Mouse (Mus musculus) embryonic facial prominence, embryonic 11.5 days (tissue): ENCODE results near the gene Ccdc42. TPM values are rescaled to one million over a fixed set of nuclear protein-coding genes. Genes with fewer than 3 reads are reported as not detected.

Experiments used
- ATAC-seq: fragments of 200-750 bp; cut with Nextera tagmentation; replicated peaks from 2 replicates; pipeline ENCODE4 v1.8.0; 2017; ENCODE audit warnings: low read depth; ENCODE audit not compliant: insufficient number of reproducible peaks, low FRiP score, low TSS enrichment
- DNase-seq: peaks from one replicate; pipeline ENCODE4 v3.0.0-alpha.2; 2015; ENCODE audit warnings: low spot score
- H3K27ac ChIP-seq: fragments of 300-500 bp; sonication (generic); replicated peaks from 2 replicates; pipeline ENCODE4 v1.5.1; 2014; ENCODE audit warnings: mild to moderate bottlenecking, low read depth, low read length, control low read depth
- H3K27me3 ChIP-seq: fragments of 300-500 bp; sonication (generic); 2 replicates; pipeline ENCODE4 v1.6.1; 2014; ENCODE audit warnings: mild to moderate bottlenecking, low read length, moderate library complexity, mixed read lengths; ENCODE audit not compliant: control insufficient read depth, insufficient read depth
- H3K36me3 ChIP-seq: fragments of 300-500 bp; sonication (generic); replicated peaks from 2 replicates; pipeline ENCODE4 v1.6.1; 2014; ENCODE audit warnings: low read depth, mild to moderate bottlenecking, low read length, moderate library complexity, mixed read lengths; ENCODE audit not compliant: control insufficient read depth, insufficient read depth
- H3K4me1 ChIP-seq: fragments of 300-500 bp; sonication (generic); 2 replicates; pipeline ENCODE4 v1.6.1; 2014; ENCODE audit warnings: low read length, mixed read lengths; ENCODE audit not compliant: control insufficient read depth, insufficient read depth
- H3K4me2 ChIP-seq: fragments of 300-500 bp; sonication (generic); 2 replicates; pipeline ENCODE4 v1.6.1; 2014; ENCODE audit warnings: low read depth, mild to moderate bottlenecking, control low read depth, low read length, moderate library complexity
- H3K4me3 ChIP-seq: fragments of 300-500 bp; sonication (generic); 2 replicates; pipeline ENCODE4 v1.5.1; 2014; ENCODE audit warnings: low read depth, low read length, control low read depth
- H3K9ac ChIP-seq: fragments of 300-500 bp; sonication (generic); replicated peaks from 2 replicates; pipeline ENCODE4 v1.6.1; 2014; ENCODE audit warnings: mild to moderate bottlenecking, control low read depth, low read length
- H3K9me3 ChIP-seq: fragments of 300-500 bp; sonication (generic); replicated peaks from 2 replicates; pipeline ENCODE4 v1.6.1; 2016; ENCODE audit warnings: mild to moderate bottlenecking, low read length, inconsistent platforms, mixed read lengths; ENCODE audit not compliant: control insufficient read depth
- WGBS: fragments of 180-500 bp; shearing (Covaris S2); extraction: QIAGEN DNeasy Blood & Tissue Kit; methylation state at CpG from one replicate; pipeline ENCODE4 v1.1.7; 2014; 5-methylcytosine and 5-hydroxymethylcytosine counted together
- polyA plus RNA-seq: library from polyadenylated mRNA; unstranded; fragments of >200 nt; fragmentation: Nextera tagmentation; extraction: Ambion mirVana; gene quantifications from 2 replicates; pipeline ENCODE4 v1.2.1, GENCODE M21; 2014

Gene Ccdc42
- polyA plus RNA-seq, 1 experiment from 2014 or later: 0.20 TPM

DNA sequence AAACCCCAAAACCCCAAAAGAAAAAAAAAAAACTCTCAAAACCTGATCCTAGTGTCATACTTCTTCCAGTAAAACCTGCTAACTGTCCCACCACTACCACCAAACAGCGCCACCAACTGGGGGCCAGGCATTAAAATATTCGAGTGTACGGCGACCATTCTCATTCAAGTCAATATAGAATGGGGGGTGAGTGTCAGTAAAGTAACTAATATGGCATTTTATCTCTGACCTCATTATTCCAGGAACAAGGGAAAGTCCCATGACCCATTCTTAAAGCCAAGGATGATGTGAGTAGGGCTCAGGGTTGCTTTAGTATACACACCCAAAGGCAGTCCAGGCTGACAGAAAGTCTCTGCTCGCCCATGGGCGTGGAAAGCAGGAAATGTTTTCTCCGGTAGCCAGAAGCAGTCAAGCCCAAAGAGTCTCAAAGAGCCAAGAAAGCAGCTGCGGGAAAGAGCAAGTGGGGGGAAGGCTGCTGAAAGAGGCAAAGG is 32.8 kb upstream of the Ccdc42 start:
- DNase-seq (peak; percentile 25), ATAC-seq (no peak)
- 41% methylated on average over 8 of the region's 8 CpGs for WGBS
- no peak overlapping the region for H3K4me2 ChIP-seq
- H3K9ac ChIP-seq: no peak overlapping the region
- no peaks in the 10 kb centered on the region for H3K36me3 ChIP-seq
- no peaks in the 10 kb centered on the region; the same call in 1 of the 2 replicates for H3K4me1 ChIP-seq
- peaks cover 7% of the 10 kb centered on the region; the same call in 1 of the 2 replicates for H3K27me3 ChIP-seq
- H3K4me3 ChIP-seq: no peak overlapping the region
- no peak overlapping the region for H3K27ac ChIP-seq
- no peaks in the 10 kb centered on the region for H3K9me3 ChIP-seq

GRCm38 (mm10) chr11:68555918-68556584 is 30.8 kb upstream of the Ccdc42 start, which contains the start of gene Mfsd6l:
TSS of gene Mfsd6l (plus strand) at chr11:68556186.
- H3K27me3 ChIP-seq: peaks cover 7% of the 10 kb centered on the region; the same call in 1 of the 2 replicates
- DNase-seq: peak; percentile 24
- no peaks in the 10 kb centered on the region; the same call in 1 of the 2 replicates for H3K4me1 ChIP-seq
- H3K4me3 ChIP-seq: peak within 1 kb of the TSS; percentile 8; the same call in 1 of the 2 replicates
- WGBS: 9% methylated on average over 37 of the region's 37 CpGs
- peak within 1 kb of the TSS; percentile 32 for H3K4me2 ChIP-seq
- ATAC-seq: no peak
- H3K9ac ChIP-seq: no peak within 1 kb of the TSS
- no peaks in the 10 kb centered on the region for H3K36me3 ChIP-seq
- H3K27ac ChIP-seq: no peak within 1 kb of the TSS
- H3K9me3 ChIP-seq: no peaks in the 10 kb centered on the region

DNA sequence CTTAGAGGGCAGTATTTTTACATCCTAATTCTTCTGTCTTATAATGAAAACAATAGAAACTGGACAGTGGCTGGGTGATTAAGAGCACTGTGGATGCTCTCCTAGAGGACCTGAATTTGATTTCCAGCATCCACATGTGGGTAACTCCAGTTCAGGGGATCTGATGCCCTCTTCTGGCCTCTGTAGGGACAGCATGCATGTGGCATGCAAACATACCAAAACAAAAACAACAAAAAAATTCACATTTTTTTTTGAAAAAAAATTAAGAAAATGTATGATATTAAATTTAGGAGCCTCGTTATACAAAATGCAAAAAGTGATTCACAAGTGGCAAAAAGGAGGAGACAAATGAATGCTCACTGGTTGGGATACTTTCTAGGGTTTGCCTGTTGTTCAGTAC is 27.3 kb upstream of the Ccdc42 start:
- Histone ChIP-seq H3K9ac (no peak overlapping the region), H3K36me3 (no peaks in the 10 kb centered on the region), H3K9me3 (no peaks in the 10 kb centered on the region), H3K4me3 (no peak overlapping the region), H3K27me3 (peaks cover 7% of the 10 kb centered on the region; the same call in 1 of the 2 replicates), H3K4me1 (no peaks in the 10 kb centered on the region; the same call in 1 of the 2 replicates), H3K27ac (no peak overlapping the region), H3K4me2 (no peak overlapping the region)
- DNase-seq: no peak
- WGBS: 46% methylated on average over 1 of the region's 1 CpGs
- ATAC-seq: no peak

DNA sequence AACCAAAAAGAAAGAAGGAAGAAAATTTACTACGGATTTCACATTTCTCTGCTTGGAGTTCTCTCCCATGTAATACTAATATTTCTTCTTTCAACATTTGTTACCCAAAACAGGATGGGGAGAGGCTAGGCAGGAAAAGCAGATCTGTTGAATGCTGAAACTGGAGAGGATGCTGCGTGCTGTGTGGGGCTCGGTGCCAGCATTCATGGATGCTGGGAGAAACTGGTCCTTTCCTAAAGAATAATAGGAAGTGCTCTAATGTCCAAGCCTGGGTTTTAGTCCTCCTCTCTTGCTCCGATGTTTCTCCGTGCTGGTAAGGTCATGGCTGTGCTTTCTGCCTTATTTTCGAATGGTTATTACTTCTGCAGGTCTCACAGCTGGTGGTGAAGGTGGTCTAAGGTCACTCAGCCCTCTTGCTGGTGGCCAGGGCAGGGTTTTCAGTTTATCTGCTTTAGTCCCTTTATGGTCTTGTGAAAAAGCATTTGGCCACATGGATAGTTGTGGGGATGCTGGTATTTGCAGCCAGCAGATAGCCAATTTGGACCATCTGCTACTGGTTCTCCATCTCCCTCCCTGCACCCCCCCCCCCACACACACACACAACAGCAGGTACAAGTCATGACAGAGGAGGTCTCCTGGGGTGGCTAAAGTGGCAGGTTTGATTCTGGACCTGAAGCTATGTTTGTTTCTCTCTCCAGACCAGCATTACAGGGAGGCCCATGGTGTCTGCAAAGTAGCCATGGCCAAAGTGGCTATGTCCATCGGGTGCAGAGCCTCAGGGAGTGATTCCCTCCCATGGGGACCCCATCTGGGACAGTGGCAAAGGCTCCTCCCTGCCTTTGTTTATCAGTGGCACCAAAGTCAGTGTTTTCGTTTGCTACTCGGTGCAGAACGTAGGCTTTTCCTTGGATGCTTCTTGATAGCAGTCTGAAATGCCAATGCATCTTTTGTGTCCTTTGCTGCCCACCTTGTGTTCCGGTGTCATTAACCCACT is 24.6 kb upstream of the Ccdc42 start:
- H3K27ac ChIP-seq: no peak overlapping the region
- no peak overlapping the region for H3K4me3 ChIP-seq
- ATAC-seq: no peak
- WGBS: 80% methylated on average over 11 of the region's 11 CpGs
- H3K4me2 ChIP-seq: no peak overlapping the region
- DNase-seq: no peak
- no peaks in the 10 kb centered on the region for H3K36me3 ChIP-seq
- no peaks in the 10 kb centered on the region for H3K4me1 ChIP-seq
- no peaks in the 10 kb centered on the region for H3K27me3 ChIP-seq
- H3K9me3 ChIP-seq: no peaks in the 10 kb centered on the region
- no peak overlapping the region; the same call in 1 of the 2 replicates for H3K9ac ChIP-seq

DNA sequence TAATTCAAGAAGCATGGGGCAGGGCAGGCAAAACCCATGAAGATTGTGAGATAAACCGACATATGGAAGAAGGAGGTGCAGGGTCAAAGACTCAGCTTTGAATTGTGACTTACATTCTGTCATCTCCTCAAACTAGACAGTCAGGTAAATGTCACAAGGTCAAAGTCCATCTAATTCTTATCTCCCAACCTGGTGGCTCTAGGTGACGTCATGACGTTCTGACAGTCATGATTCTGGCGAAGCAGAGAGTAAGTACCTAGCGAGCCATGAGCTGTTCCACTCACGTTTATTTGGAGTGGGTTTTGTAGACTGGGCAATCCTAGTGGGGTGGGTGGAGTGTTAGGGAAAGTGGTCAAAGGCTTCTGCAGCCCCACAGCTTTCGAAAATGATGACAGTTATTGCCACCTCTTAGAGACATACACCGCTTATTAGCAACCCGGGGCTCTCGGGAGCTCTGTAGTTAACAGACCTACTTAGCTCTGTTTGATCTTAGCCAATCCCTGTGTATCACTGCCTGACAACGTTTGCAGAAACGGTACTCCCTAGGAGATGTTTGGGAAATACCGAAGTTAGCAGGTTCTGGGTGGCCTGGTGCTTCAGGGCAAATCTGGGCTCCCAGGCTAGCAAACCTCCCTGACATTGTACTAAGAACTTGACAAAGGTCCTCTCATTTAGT is 22.3 kb upstream of the Ccdc42 start:
- Histone ChIP-seq H3K4me2 (no peak overlapping the region), H3K36me3 (no peaks in the 10 kb centered on the region), H3K4me3 (no peak overlapping the region), H3K27ac (no peak overlapping the region), H3K4me1 (no peaks in the 10 kb centered on the region), H3K9me3 (no peaks in the 10 kb centered on the region), H3K9ac (no peak overlapping the region), H3K27me3 (no peaks in the 10 kb centered on the region)
- WGBS: 78% methylated on average over 13 of the region's 13 CpGs
- DNase-seq: no peak
- ATAC-seq: no peak

DNA sequence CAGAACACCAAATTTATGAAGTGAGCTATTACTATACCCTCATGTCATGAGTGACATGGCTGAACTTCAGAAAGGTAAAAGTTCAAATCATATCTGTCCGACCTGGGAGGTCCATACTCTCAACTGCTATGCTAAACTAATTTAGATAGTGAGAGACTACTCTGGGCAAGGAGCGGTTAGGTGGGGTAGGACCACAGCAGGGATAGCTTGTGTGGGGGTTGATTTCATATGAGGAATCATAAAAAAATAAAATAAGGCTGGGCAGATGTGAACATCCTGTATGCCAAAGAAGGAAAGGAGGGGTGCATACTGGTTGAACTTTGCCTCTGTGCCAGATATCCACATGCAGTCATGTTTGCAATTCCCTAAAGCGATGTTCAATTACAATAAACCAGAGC is 21.8 kb upstream of the Ccdc42 start:
- no peaks in the 10 kb centered on the region for H3K36me3 ChIP-seq
- H3K4me2 ChIP-seq: no peak overlapping the region
- no peaks in the 10 kb centered on the region for H3K4me1 ChIP-seq
- H3K4me3 ChIP-seq: no peak overlapping the region
- H3K9me3 ChIP-seq: no peaks in the 10 kb centered on the region
- DNase-seq (no peak), ATAC-seq (no peak)
- no peaks in the 10 kb centered on the region for H3K27me3 ChIP-seq
- H3K27ac ChIP-seq: no peak overlapping the region
- WGBS: 82% methylated on average over 3 of the region's 3 CpGs
- H3K9ac ChIP-seq: no peak overlapping the region

GRCm38 (mm10) chr11:68566447-68567059 is 20.3 kb upstream of the Ccdc42 start:
- Histone ChIP-seq H3K4me3 (0 out of 2 replicates have a peak overlapping the region, but pooled peaks have one; percentile 7), H3K27ac (no peak overlapping the region), H3K4me2 (peak overlapping the region; percentile 19; the same call in 1 of the 2 replicates), H3K27me3 (no peaks in the 10 kb centered on the region), H3K9ac (no peak overlapping the region), H3K9me3 (no peaks in the 10 kb centered on the region), H3K4me1 (no peaks in the 10 kb centered on the region), H3K36me3 (no peaks in the 10 kb centered on the region)
- WGBS: 19% methylated on average over 17 of the region's 17 CpGs
- DNase-seq: peak; percentile 92
- ATAC-seq: no peak
